Mouse (Mus musculus) forebrain, embryonic 15.5 days (tissue): Measurements from ENCODE around the gene Rap1gap. TPM values are rescaled to one million over a fixed set of nuclear protein-coding genes. Genes with fewer than 3 reads are reported as not detected.

Experiments
- ATAC-seq: fragments of 200-750 bp; cut with Nextera tagmentation; replicated peaks from 2 replicates; pipeline ENCODE4 v1.8.0; 2017; ENCODE audit warnings: mild to moderate bottlenecking, moderate TSS enrichment, moderate library complexity
- H3K27ac ChIP-seq: fragments of 300-500 bp; sonication (generic); replicated peaks from 2 replicates; pipeline ENCODE4 v1.5.1; 2015; ENCODE audit warnings: mild to moderate bottlenecking, inconsistent platforms
- H3K27me3 ChIP-seq: fragments of 300-500 bp; sonication (generic); 2 replicates; pipeline ENCODE4 v1.6.1; 2015; ENCODE audit warnings: inconsistent platforms
- H3K36me3 ChIP-seq: fragments of 300-500 bp; sonication (generic); 2 replicates; pipeline ENCODE4 v1.6.1; 2015; ENCODE audit warnings: mild to moderate bottlenecking, inconsistent platforms
- H3K4me1 ChIP-seq: fragments of 300-500 bp; sonication (generic); 2 replicates; pipeline ENCODE4 v1.6.1; 2015; ENCODE audit warnings: inconsistent platforms
- H3K4me2 ChIP-seq: fragments of 300-500 bp; sonication (generic); replicated peaks from 2 replicates; pipeline ENCODE4 v1.6.1; 2015; ENCODE audit warnings: mild to moderate bottlenecking, inconsistent platforms
- H3K4me3 ChIP-seq: fragments of 300-500 bp; sonication (generic); 2 replicates; pipeline ENCODE4 v1.5.1; 2015; ENCODE audit warnings: mild to moderate bottlenecking, inconsistent platforms
- H3K9ac ChIP-seq: fragments of 300-500 bp; sonication (generic); replicated peaks from 2 replicates; pipeline ENCODE4 v1.6.1; 2015; ENCODE audit warnings: mild to moderate bottlenecking, inconsistent platforms
- H3K9me3 ChIP-seq: fragments of 300-500 bp; sonication (generic); 2 replicates; pipeline ENCODE4 v1.6.1; 2016; ENCODE audit warnings: inconsistent platforms
- WGBS: fragments of 180-500 bp; shearing (Covaris S2); methylation state at CpG from one replicate; pipeline ENCODE4 v1.1.7; 2015; ENCODE audit warnings: mixed read lengths; 5-methylcytosine and 5-hydroxymethylcytosine counted together
- polyA plus RNA-seq: library from polyadenylated mRNA; unstranded; fragments of >200 nt; fragmentation: Nextera tagmentation; extraction: Ambion mirVana; gene quantifications from 2 replicates; pipeline ENCODE4 v1.2.1, GENCODE M21; 2015

Gene Rap1gap
- polyA plus RNA-seq, 1 experiment from 2014 or later: 40.4 TPM

DNA sequence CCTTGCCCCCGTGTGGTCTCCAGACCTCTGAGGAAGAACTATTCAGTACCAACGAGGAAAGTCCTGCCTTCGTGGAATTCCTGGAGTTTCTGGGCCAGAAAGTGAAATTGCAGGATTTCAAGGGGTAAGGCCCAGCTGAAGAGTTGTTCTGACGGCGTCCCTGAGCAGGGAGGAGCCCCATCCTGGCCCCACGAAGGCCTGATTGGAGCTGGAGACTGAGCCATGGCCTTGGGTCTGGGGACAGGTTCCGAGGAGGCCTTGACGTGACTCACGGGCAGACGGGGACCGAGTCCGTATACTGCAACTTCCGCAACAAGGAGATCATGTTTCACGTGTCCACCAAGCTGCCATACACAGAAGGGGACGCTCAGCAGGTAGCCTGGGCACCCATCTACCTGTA lies 53.1 kb downstream of the Rap1gap start:
- no peaks in the 10 kb centered on the region for H3K9me3 ChIP-seq
- H3K36me3 ChIP-seq: no peaks in the 10 kb centered on the region
- peaks cover 18% of the 10 kb centered on the region for H3K4me1 ChIP-seq
- no peak overlapping the region for H3K4me2 ChIP-seq
- ATAC-seq: no peak
- no peak overlapping the region for H3K9ac ChIP-seq
- no peaks in the 10 kb centered on the region for H3K27me3 ChIP-seq
- H3K4me3 ChIP-seq: no peak overlapping the region
- no peak overlapping the region for H3K27ac ChIP-seq
- WGBS: 76% methylated on average over 15 of the region's 15 CpGs

DNA sequence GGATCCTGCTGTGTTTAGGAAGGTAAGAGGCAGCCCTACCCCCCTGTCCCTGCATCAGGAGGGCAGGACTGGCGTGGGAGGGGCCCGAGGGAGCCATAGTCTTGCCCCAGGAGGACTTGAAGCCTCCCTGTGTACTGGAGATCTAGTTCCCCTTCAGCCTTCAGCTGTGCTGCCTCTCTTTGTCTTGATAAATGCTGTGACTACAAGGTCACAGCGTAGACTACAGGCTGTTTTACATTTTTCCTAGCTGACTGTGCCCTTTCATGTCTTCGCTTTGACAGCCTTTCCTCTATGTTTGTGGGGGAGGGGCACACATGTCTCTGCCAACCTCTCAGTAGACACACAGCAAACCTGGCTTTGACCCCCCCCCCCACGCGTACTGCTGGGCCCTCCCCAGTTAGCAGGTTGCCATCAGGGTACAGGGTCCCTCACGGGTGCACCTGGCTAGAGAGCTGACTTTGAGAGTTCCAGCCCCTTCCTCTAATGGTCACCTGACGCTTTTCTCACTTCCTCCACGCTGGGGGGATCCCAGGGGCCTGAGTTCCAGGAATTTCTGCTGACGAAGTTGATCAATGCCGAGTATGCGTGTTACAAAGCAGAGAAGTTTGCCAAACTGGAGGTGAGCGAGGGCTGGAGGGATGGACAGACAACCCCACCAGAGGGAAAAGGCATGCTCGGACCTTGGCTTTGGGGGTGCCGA lies 55.0 kb downstream of the Rap1gap start:
- Histone ChIP-seq H3K27ac (peak overlapping the region; percentile 82), H3K9ac (peak overlapping the region; percentile 30; the same call in 1 of the 2 replicates), H3K27me3 (peaks cover 3% of the 10 kb centered on the region; the same call in 1 of the 2 replicates), H3K9me3 (no peaks in the 10 kb centered on the region), H3K36me3 (no peaks in the 10 kb centered on the region), H3K4me2 (no peak overlapping the region), H3K4me1 (peaks cover 21% of the 10 kb centered on the region), H3K4me3 (no peak overlapping the region)
- ATAC-seq: no peak
- WGBS: 32% methylated on average over 15 of the region's 15 CpGs

DNA sequence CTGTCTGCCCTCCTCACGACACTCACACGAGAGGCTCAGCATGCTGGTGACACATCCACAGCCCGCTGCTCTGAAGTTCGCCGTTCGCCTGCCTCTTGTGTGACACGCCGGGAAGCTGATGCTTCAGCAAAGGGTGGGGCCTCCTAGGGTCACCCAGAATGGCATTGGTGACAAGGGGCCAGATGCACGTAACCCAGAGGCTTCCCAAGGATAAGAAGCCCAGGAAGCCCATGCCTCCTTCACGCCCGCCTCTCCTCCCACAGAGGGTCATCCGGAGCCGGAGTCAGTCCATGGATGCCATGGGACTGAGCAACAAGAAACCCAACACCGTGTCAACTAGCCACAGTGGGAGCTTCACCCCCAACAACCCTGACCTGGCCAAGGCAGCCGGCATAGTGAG lies 57.0 kb downstream of the Rap1gap start:
- WGBS: 91% methylated on average over 15 of the region's 15 CpGs
- Histone ChIP-seq H3K4me2 (no peak overlapping the region), H3K27me3 (peaks cover 3% of the 10 kb centered on the region; the same call in 1 of the 2 replicates), H3K4me1 (peaks cover 21% of the 10 kb centered on the region), H3K9me3 (no peaks in the 10 kb centered on the region), H3K9ac (no peak overlapping the region), H3K36me3 (no peaks in the 10 kb centered on the region), H3K27ac (no peak overlapping the region), H3K4me3 (no peak overlapping the region)
- ATAC-seq: no peak

DNA sequence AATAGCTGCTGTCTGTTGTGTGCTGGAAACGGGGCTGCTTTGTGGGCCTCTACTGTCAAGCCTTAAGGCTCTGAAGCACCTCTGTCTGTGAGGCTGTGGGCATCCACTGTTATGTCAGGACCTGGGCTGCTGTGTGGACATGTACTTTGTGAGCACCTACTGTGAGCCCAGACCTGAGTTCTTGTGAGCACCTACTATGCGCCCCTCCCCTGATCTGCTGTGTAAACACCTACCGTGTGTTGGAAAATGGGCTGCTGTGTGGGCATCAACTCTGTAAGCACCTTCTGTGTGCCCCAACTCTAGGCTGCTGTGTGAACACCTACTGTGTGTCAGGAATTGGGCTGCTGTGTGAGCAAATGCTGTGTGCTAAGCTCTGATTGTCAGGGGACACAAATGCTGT lies 57.7 kb downstream of the Rap1gap start:
- Histone ChIP-seq H3K27me3 (peaks cover 3% of the 10 kb centered on the region; the same call in 1 of the 2 replicates), H3K9ac (no peak overlapping the region), H3K9me3 (no peaks in the 10 kb centered on the region), H3K4me2 (no peak overlapping the region), H3K4me3 (no peak overlapping the region), H3K4me1 (peaks cover 28% of the 10 kb centered on the region), H3K36me3 (no peaks in the 10 kb centered on the region), H3K27ac (no peak overlapping the region)
- no peak for ATAC-seq
- WGBS: 89% methylated on average over 3 of the region's 3 CpGs

DNA sequence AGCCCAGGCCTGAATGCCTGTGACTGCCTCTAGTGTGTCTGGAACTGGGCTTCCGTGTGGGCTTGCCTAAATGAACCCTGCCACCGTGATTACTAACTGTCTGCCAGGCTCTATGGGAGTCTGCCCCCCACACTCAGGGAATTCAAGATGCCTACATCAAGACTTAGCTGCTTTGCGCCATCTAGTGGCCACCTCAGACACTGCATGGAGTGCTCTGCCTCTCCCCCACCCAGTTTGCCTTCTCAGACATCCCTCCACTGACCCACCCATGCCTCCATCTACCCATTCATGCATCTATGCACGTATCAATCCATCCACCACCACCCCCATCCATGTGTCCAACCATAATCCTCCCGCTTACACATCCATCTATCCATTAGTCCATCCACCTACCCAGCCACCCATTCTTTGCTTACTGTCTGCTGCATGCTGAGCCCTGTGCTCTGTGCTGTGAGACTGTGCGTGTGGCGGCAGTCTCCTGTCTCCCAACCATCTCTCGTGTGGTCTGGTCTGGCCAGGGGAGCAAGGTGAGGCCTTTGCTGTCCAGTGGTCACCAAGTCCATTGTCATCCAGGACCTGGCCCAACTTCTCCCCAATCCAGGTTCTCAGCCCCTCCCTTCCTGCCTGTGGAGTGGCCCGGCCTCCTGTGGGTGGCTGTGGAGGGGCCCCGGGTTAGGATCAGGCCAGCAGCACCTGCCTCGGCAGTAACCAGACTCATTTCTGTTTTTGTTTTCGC lies 58.3 kb downstream of the Rap1gap start:
- Histone ChIP-seq H3K9ac (peak overlapping the region; percentile 22; the same call in 1 of the 2 replicates), H3K9me3 (no peaks in the 10 kb centered on the region), H3K36me3 (no peaks in the 10 kb centered on the region), H3K4me3 (peak overlapping the region; percentile 24; the same call in 1 of the 2 replicates), H3K4me1 (peaks cover 34% of the 10 kb centered on the region), H3K27me3 (peaks cover 3% of the 10 kb centered on the region; the same call in 1 of the 2 replicates), H3K27ac (no peak overlapping the region; the same call in 1 of the 2 replicates), H3K4me2 (peak overlapping the region; percentile 25)
- ATAC-seq: peak; percentile 24
- 31% methylated on average over 12 of the region's 12 CpGs for WGBS

DNA sequence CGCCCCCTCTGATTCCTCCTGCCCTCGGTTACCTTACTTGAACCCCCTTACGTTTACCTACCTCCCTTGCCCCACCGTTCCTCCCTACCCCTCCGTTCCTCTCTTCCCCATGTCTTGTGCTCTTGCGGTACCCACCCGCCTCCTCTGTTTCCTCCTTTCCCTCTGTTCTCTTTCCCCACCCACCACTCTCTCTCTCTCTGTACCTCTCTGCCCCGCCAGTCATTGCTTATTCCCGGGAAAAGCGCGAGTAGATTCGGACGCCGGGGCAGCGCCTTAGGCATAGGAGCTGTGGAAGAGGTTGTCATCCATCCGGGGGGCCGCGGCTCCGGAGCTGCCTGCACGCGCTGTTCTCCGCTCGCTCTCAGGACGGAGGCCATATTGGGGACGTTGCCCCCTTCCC lies 59.0 kb downstream of the Rap1gap start:
- ATAC-seq: no peak
- Histone ChIP-seq H3K27me3 (peaks cover 3% of the 10 kb centered on the region; the same call in 1 of the 2 replicates), H3K4me2 (peak overlapping the region; percentile 25), H3K36me3 (no peaks in the 10 kb centered on the region), H3K4me3 (peak overlapping the region; percentile 24; the same call in 1 of the 2 replicates), H3K4me1 (peaks cover 40% of the 10 kb centered on the region), H3K9me3 (no peaks in the 10 kb centered on the region), H3K9ac (peak overlapping the region; percentile 22; the same call in 1 of the 2 replicates), H3K27ac (no peak overlapping the region)
- 39% methylated on average over 25 of the region's 25 CpGs for WGBS

DNA sequence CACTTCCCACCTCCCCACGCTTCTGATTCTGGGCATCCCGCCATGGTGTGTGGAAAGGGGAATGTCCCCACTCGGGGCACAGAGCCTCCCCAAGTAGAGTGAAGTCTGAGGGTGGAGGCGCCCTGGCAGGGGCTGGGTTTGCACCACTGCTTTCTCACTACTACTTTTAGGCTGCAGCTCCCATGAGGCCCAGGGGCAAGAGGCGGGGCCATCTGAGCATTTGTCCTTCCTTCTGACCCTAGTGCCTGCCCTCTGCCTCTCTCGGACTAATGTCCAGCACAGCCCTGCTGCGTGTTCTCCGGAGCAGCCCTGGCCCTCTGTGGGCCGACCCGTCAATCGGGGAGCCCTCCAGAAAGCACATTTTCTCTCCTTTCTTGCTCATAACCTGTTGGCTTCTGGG lies 59.7 kb downstream of the Rap1gap start:
- Histone ChIP-seq H3K36me3 (no peaks in the 10 kb centered on the region), H3K4me3 (no peak overlapping the region), H3K4me1 (peaks cover 40% of the 10 kb centered on the region), H3K9me3 (no peaks in the 10 kb centered on the region), H3K27me3 (peaks cover 3% of the 10 kb centered on the region; the same call in 1 of the 2 replicates), H3K4me2 (no peak overlapping the region), H3K27ac (no peak overlapping the region), H3K9ac (no peak overlapping the region; the same call in 1 of the 2 replicates)
- no peak for ATAC-seq
- WGBS: 33% methylated on average over 11 of the region's 11 CpGs

DNA sequence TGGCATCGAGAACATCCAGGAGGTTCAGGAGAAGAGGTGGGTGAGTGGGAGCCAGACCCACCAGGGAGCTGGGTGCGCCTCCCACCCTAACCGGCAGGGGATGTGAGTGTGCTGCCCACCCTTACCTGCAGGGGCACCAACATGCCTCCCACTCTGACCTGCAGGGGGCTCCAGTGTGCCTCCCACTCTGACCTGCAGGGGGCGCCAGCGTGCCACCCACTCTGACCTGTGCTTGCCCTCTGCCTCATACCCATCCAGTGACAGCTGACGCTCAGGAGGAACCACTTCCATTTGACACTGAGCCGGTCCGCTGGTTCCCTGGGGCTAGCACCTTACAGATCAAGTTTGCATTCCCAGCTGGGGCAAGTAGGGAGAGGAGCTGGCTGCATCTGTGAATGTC lies 60.2 kb downstream of the Rap1gap start:
- 56% methylated on average over 8 of the region's 8 CpGs for WGBS
- no peak overlapping the region for H3K27ac ChIP-seq

DNA sequence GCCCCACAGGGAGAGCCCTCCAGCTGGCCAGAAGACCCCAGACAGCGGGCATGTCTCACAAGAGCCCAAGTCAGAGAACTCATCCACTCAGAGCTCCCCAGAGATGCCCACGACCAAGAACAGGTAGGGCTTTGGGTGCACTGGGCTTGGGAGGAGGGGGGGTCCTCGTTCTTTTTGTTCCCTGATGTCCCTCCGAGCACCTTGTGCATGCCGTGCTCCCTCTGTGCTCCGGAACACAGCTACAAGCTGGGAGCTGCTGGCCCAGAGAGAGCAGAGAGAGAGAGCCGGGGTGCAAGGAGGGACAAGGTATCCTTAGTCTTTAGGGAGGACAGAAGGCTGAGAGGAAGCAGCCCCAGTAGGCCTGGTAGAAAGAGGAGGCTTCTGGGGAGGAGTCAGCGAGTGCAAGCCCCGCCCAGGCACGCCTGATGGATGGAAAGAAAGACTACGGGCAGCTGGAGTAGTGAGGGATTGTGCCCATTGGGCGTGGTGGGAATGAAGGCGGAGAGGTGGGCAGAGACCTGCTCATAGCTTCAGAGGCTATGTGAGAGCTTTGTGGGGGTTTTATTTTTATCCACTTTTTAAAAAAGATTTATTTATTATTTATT lies 61.1 kb downstream of the Rap1gap start:
- Histone ChIP-seq H3K27ac (no peak overlapping the region), H3K4me2 (no peak overlapping the region), H3K9me3 (no peaks in the 10 kb centered on the region), H3K4me1 (peaks cover 40% of the 10 kb centered on the region), H3K27me3 (peaks cover 7% of the 10 kb centered on the region; the same call in 1 of the 2 replicates), H3K9ac (no peak overlapping the region), H3K36me3 (no peaks in the 10 kb centered on the region), H3K4me3 (no peak overlapping the region)
- no peak for ATAC-seq
- WGBS: 75% methylated on average over 13 of the region's 13 CpGs

More for the DNA sequence above, 60.2 kb downstream of the Rap1gap start:
- Histone ChIP-seq H3K9ac (no peak overlapping the region), H3K4me2 (no peak overlapping the region), H3K4me1 (peaks cover 40% of the 10 kb centered on the region), H3K27me3 (peaks cover 7% of the 10 kb centered on the region; the same call in 1 of the 2 replicates), H3K36me3 (no peaks in the 10 kb centered on the region), H3K4me3 (no peak overlapping the region), H3K9me3 (no peaks in the 10 kb centered on the region)
- ATAC-seq: no peak

DNA sequence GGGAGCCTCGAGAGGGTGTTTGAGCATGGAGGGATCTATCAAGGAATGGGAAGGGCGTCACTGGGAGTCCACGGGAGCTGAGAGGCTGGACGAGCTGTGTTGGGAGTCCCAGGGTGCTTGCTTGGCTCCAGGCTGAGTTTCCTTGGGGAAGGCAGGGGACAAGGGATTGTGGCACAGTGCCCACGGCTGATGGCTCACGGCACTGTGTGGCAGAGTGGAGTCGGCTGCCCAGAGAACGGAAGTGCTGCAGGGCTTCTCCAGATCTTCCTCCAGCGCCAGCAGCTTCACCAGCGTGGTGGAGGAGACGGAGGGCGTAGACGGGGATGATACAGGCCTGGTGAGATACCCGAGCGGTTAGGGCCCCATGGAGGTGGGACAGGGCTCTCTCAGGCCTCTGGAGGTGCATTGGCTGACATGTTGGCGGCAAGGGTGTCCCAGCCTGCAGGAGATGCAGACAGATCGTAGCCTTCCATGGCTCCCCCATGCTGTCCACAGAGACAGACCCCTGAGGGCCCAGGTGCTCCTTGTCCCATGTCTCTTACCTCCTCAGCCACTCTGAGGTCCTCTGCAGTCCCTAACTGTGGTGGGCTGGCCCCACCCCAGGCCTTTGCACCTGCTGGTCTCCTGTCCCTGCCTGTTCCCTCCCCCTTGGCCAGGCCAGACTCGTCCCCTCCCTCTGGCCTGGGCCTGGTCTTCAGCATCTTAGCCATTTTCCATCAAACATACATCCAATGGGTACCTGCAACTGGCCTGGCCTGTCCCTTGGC lies 62.4 kb downstream of the Rap1gap start:
- no peak for ATAC-seq
- Histone ChIP-seq H3K9ac (no peak overlapping the region), H3K4me1 (peaks cover 40% of the 10 kb centered on the region), H3K36me3 (no peaks in the 10 kb centered on the region), H3K27me3 (peaks cover 7% of the 10 kb centered on the region; the same call in 1 of the 2 replicates), H3K27ac (no peak overlapping the region), H3K9me3 (no peaks in the 10 kb centered on the region), H3K4me3 (no peak overlapping the region), H3K4me2 (no peak overlapping the region)
- 72% methylated on average over 18 of the region's 18 CpGs for WGBS

DNA sequence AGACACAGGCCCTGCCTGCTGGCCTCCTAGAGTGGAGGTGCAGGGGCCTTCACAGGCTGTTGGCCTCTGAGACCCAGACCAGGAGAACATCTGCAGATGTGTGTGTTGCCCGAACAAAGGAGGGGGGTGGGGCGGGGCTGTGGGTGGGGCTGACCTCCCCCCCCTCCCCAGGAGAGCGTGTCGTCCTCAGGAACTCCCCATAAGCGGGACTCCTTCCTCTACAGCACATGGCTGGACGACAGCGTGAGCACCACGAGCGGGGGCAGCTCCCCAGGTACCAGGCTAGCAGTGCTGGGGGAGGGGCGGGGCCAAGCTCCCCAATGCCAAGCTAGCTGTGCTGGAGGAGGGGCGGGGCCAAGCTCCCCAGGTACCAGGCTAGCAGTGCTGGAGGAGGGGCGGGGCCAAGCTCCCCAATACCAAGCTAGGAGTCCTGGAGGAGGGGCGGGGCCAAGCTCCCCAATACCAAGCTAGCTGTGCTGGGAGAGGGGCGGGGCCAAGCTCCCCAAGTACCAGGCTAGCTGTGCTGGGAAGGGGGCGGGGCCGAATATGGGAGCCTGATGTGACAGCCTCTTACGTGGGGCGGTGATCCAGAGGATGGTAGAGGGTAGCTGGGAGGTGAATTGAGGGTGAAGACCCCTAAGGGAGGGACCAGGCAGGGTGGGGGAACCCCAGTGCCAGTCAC lies 63.1 kb downstream of the Rap1gap start:
- Histone ChIP-seq H3K27ac (no peak overlapping the region), H3K4me3 (no peak overlapping the region), H3K4me1 (peaks cover 38% of the 10 kb centered on the region), H3K9ac (no peak overlapping the region), H3K9me3 (no peaks in the 10 kb centered on the region), H3K27me3 (peaks cover 7% of the 10 kb centered on the region; the same call in 1 of the 2 replicates), H3K36me3 (no peaks in the 10 kb centered on the region), H3K4me2 (peak overlapping the region; percentile 4; the same call in 1 of the 2 replicates)
- peak; percentile 3; the same call in 1 of the 2 replicates for ATAC-seq
- 2% methylated on average over 18 of the region's 18 CpGs for WGBS
